Mouse (Mus musculus) gastrocnemius, postnatal 25 days (tissue): Measurements from ENCODE around the gene Fam50b. TPM values are rescaled to one million over a fixed set of nuclear protein-coding genes. Genes with fewer than 3 reads are reported as not detected.

Experiments
- DNase-seq: peaks from one replicate; pipeline ENCODE4 v3.0.0; 2022
- total RNA-seq, 2 experiments: library from RNA; stranded (reverse); gene quantifications; 1 replicate in 1 of 2; 2 replicates in 1 of 2; pipeline ENCODE4 v1.2.3; 2021

Fam50b gene
- total RNA-seq, 2 experiments from 2014 or later = not detected

GRCm38 (mm10) chr13:34794426-34794825, 59.8 kb downstream of the Fam50b start:
- DNase-seq = peak; percentile 56

Other genes with a start within 250 kb of the Fam50b start
- gene Pxdc1, start 81.4 kb upstream of the Fam50b start, total RNA-seq = 1 to 10 TPM; 4.6 TPM
- 10 to 100 TPM; 26.9 to 27.3 TPM for gene Prpf4b, start 140.5 kb downstream of the Fam50b start, total RNA-seq
- not detected for gene Fam217a, start 189.5 kb downstream of the Fam50b start, total RNA-seq
- not detected for gene 4933417A18Rik, start 189.6 kb downstream of the Fam50b start, total RNA-seq
- under 1 TPM; 0.75 to 0.90 TPM for gene Eci3, start 229.0 kb downstream of the Fam50b start, total RNA-seq